Mouse (Mus musculus): Measurements from ENCODE around the gene Rac2.

Rac2 gene

GRCm38 (mm10) chr15:78544561-78545001 lies 28.0 kb downstream of the Rac2 start, which contains the start of gene Sstr3:
Sstr3 (minus strand) TSS chr15:78544685.
- DNase-seq: peak; percentile 84

GRCm38 (mm10) chr15:78544041-78544440 lies 28.5 kb downstream of the Rac2 start:
- DNase-seq: peak; percentile 68

- DNase-seq: peak; percentile 70
Observed at GRCm38 (mm10) chr15:78542767-78543303, 29.7 kb downstream of the Rac2 start.

GRCm38 (mm10) chr15:78542098-78542766 lies 30.4 kb downstream of the Rac2 start:
- peak; percentile 78 for DNase-seq

GRCm38 (mm10) chr15:78541606-78542005 lies 31.0 kb downstream of the Rac2 start:
- DNase-seq: peak; percentile 91

GRCm38 (mm10) chr15:78541036-78541435 lies 31.5 kb downstream of the Rac2 start:
- peak; percentile 53 for DNase-seq

- DNase-seq: no peak
Observed at GRCm38 (mm10) chr15:78535723-78536421, 36.7 kb downstream of the Rac2 start.

- peak; percentile 87 for DNase-seq
Observed at GRCm38 (mm10) chr15:78533346-78533835, 39.2 kb downstream of the Rac2 start.

GRCm38 (mm10) chr15:78532566-78533345 lies 39.8 kb downstream of the Rac2 start:
- no peak for DNase-seq

GRCm38 (mm10) chr15:78531901-78532469 lies 40.6 kb downstream of the Rac2 start:
- peak; percentile 99 for DNase-seq

- DNase-seq: no peak
Observed at GRCm38 (mm10) chr15:78531451-78531720, 41.2 kb downstream of the Rac2 start.

- DNase-seq: peak; percentile 77
Observed at GRCm38 (mm10) chr15:78530671-78531450, 41.7 kb downstream of the Rac2 start, which contains the start of gene C1qtnf6. C1qtnf6 (minus strand) TSS chr15:78531416.

- DNase-seq: no peak
Observed at GRCm38 (mm10) chr15:78530141-78530540, 42.4 kb downstream of the Rac2 start.

- DNase-seq: peak; percentile 73
Observed at GRCm38 (mm10) chr15:78529428-78529990, 43.1 kb downstream of the Rac2 start.

GRCm38 (mm10) chr15:78528726-78529411 lies 43.7 kb downstream of the Rac2 start:
- no peak for DNase-seq

- DNase-seq: no peak
Observed at GRCm38 (mm10) chr15:78527973-78528372, 44.6 kb downstream of the Rac2 start.

- DNase-seq: no peak
Observed at GRCm38 (mm10) chr15:78524163-78524562, 48.4 kb downstream of the Rac2 start.

- DNase-seq: no peak
Observed at GRCm38 (mm10) chr15:78521892-78522291, 50.7 kb downstream of the Rac2 start.

- DNase-seq: no peak
Observed at GRCm38 (mm10) chr15:78521331-78521730, 51.3 kb downstream of the Rac2 start.

GRCm38 (mm10) chr15:78520112-78520715 lies 52.4 kb downstream of the Rac2 start:
- no peak for DNase-seq

- no peak for DNase-seq
Observed at GRCm38 (mm10) chr15:78518221-78518620, 54.4 kb downstream of the Rac2 start.
